Mouse (Mus musculus) neural tube, embryonic 14.5 days (tissue): ENCODE results near the gene Exoc3l2. TPM values are rescaled to one million over a fixed set of nuclear protein-coding genes. Genes with fewer than 3 reads are reported as not detected.

Experiments
- ATAC-seq: fragments of 200-750 bp; cut with Nextera tagmentation; 2 replicates; pipeline ENCODE4 v1.8.0; 2017; ENCODE audit warnings: low read depth, mild to moderate bottlenecking, moderate TSS enrichment, moderate library complexity
- H3K27ac ChIP-seq: fragments of 300-500 bp; sonication (generic); 2 replicates; pipeline ENCODE4 v1.5.1; 2014; ENCODE audit warnings: low read depth, mild to moderate bottlenecking, control low read depth, low read length, moderate library complexity, mixed read lengths
- H3K27me3 ChIP-seq: fragments of 300-500 bp; sonication (generic); 2 replicates; pipeline ENCODE4 v1.6.1; 2014; ENCODE audit warnings: low read length; ENCODE audit not compliant: control insufficient read depth, insufficient read depth
- H3K36me3 ChIP-seq: fragments of 300-500 bp; sonication (generic); 2 replicates; pipeline ENCODE4 v1.6.1; 2014; ENCODE audit warnings: low read length, mixed read lengths; ENCODE audit not compliant: control insufficient read depth, insufficient read depth
- H3K4me1 ChIP-seq: fragments of 300-500 bp; sonication (generic); 2 replicates; pipeline ENCODE4 v1.6.1; 2014; ENCODE audit warnings: low read length; ENCODE audit not compliant: control insufficient read depth, insufficient read depth
- H3K4me2 ChIP-seq: fragments of 300-500 bp; sonication (generic); 2 replicates; pipeline ENCODE4 v1.6.1; 2014; ENCODE audit warnings: mild to moderate bottlenecking, low read depth, low read length, control low read depth
- H3K4me3 ChIP-seq: fragments of 300-500 bp; sonication (generic); 2 replicates; pipeline ENCODE4 v1.5.1; 2014; ENCODE audit warnings: low read depth, low read length, control low read depth, mixed read lengths
- H3K9ac ChIP-seq: fragments of 300-500 bp; sonication (generic); replicated peaks from 2 replicates; pipeline ENCODE4 v1.6.1; 2014; ENCODE audit warnings: low read depth, mild to moderate bottlenecking, control low read depth, low read length, mixed read lengths
- H3K9me3 ChIP-seq: fragments of 300-500 bp; sonication (generic); 2 replicates; pipeline ENCODE4 v1.6.1; 2016; ENCODE audit warnings: low read length; ENCODE audit not compliant: control insufficient read depth
- WGBS: fragments of 180-500 bp; shearing (Covaris S2); extraction: QIAGEN DNeasy Blood & Tissue Kit; methylation state at CpG from one replicate; pipeline ENCODE4 v1.1.7; 2014; 5-methylcytosine and 5-hydroxymethylcytosine counted together
- polyA plus RNA-seq: library from polyadenylated mRNA; unstranded; fragments of >200 nt; fragmentation: Nextera tagmentation; extraction: Ambion mirVana; gene quantifications from 2 replicates; pipeline ENCODE4 v1.2.1, GENCODE M21; 2014

The Exoc3l2 gene
- polyA plus RNA-seq, 1 experiment from 2014 or later, result 0.71 TPM

GRCm38 (mm10) chr7:19534676-19535075 lies 71.5 kb downstream of the Exoc3l2 start:
- no peaks in the 10 kb centered on the region for H3K27me3 ChIP-seq
- 88% methylated on average over 10 of the region's 10 CpGs for WGBS
- H3K4me3 ChIP-seq, result no peak overlapping the region
- no peaks in the 10 kb centered on the region; the same call in 1 of the 2 replicates for H3K4me1 ChIP-seq
- H3K4me2 ChIP-seq, result no peak overlapping the region
- peaks cover 34% of the 10 kb centered on the region for H3K36me3 ChIP-seq
- no peaks in the 10 kb centered on the region for H3K9me3 ChIP-seq
- ATAC-seq, result no peak
- H3K27ac ChIP-seq, result no peak overlapping the region
- H3K9ac ChIP-seq, result no peak overlapping the region

GRCm38 (mm10) chr7:19540771-19541566 lies 77.8 kb downstream of the Exoc3l2 start:
- Histone ChIP-seq H3K27ac (no peak overlapping the region), H3K9ac (no peak overlapping the region), H3K4me3 (no peak overlapping the region), H3K27me3 (no peaks in the 10 kb centered on the region), H3K9me3 (no peaks in the 10 kb centered on the region), H3K4me2 (no peak overlapping the region), H3K36me3 (no peaks in the 10 kb centered on the region), H3K4me1 (peaks cover 16% of the 10 kb centered on the region)
- no peak for ATAC-seq
- WGBS, result 91% methylated on average over 2 of the region's 2 CpGs

GRCm38 (mm10) chr7:19541681-19542154 lies 78.6 kb downstream of the Exoc3l2 start:
- no peak overlapping the region for H3K9ac ChIP-seq
- 66% methylated on average over 7 of the region's 7 CpGs for WGBS
- H3K4me1 ChIP-seq, result peaks cover 18% of the 10 kb centered on the region
- H3K4me2 ChIP-seq, result no peak overlapping the region
- no peak overlapping the region for H3K4me3 ChIP-seq
- H3K36me3 ChIP-seq, result no peaks in the 10 kb centered on the region
- H3K27me3 ChIP-seq, result no peaks in the 10 kb centered on the region
- H3K9me3 ChIP-seq, result no peaks in the 10 kb centered on the region
- ATAC-seq, result peak; percentile 31; the same call in 1 of the 2 replicates
- no peak overlapping the region for H3K27ac ChIP-seq

- H3K4me1 ChIP-seq, result peaks cover 18% of the 10 kb centered on the region
- 56% methylated on average over 8 of the region's 8 CpGs for WGBS
These were observed 79.1 kb downstream of the Exoc3l2 start for GRCm38 (mm10) chr7:19542155-19542691.

GRCm38 (mm10) chr7:19543584-19543983 lies 80.5 kb downstream of the Exoc3l2 start:
- Histone ChIP-seq H3K4me2 (no peak overlapping the region), H3K4me1 (peaks cover 18% of the 10 kb centered on the region), H3K36me3 (no peaks in the 10 kb centered on the region), H3K9me3 (no peaks in the 10 kb centered on the region), H3K27ac (no peak overlapping the region), H3K9ac (no peak overlapping the region), H3K27me3 (no peaks in the 10 kb centered on the region), H3K4me3 (no peak overlapping the region)
- 62% methylated on average over 6 of the region's 6 CpGs for WGBS
- no peak for ATAC-seq

More at GRCm38 (mm10) chr7:19542155-19542691, 79.1 kb downstream of the Exoc3l2 start:
- Histone ChIP-seq H3K4me2 (no peak overlapping the region), H3K36me3 (no peaks in the 10 kb centered on the region), H3K9ac (no peak overlapping the region), H3K27me3 (no peaks in the 10 kb centered on the region), H3K9me3 (no peaks in the 10 kb centered on the region), H3K27ac (no peak overlapping the region), H3K4me3 (no peak overlapping the region)
- ATAC-seq, result peak; percentile 79

GRCm38 (mm10) chr7:19546007-19546406 lies 82.9 kb downstream of the Exoc3l2 start:
- Histone ChIP-seq H3K9me3 (no peaks in the 10 kb centered on the region), H3K4me1 (peaks cover 18% of the 10 kb centered on the region), H3K36me3 (no peaks in the 10 kb centered on the region), H3K27ac (no peak overlapping the region), H3K4me3 (no peak overlapping the region), H3K9ac (no peak overlapping the region), H3K27me3 (no peaks in the 10 kb centered on the region), H3K4me2 (no peak overlapping the region)
- no peak for ATAC-seq
- 71% methylated on average over 3 of the region's 3 CpGs for WGBS

Other genes starting within 250 kb of the Exoc3l2 start
- gene Opa3, start 235.0 kb upstream of the Exoc3l2 start, polyA plus RNA-seq, result 36.6 and 37.6 TPM in 2 replicates
- gene Vasp, start 191.5 kb upstream of the Exoc3l2 start, polyA plus RNA-seq, result 17.4 and 40.9 TPM in 2 replicates
- 0.66 and 0.75 TPM in 2 replicates for gene Ppm1n, start 183.3 kb upstream of the Exoc3l2 start, polyA plus RNA-seq
- 115 and 118 TPM in 2 replicates for gene Rtn2, start 180.7 kb upstream of the Exoc3l2 start, polyA plus RNA-seq
- gene Fosb, start 153.3 kb upstream of the Exoc3l2 start, polyA plus RNA-seq, result not detected in 2 replicates
- 90.4 and 98.9 TPM in 2 replicates for gene Ercc1, start 118.6 kb upstream of the Exoc3l2 start, polyA plus RNA-seq
- gene Cd3eap, start 103.8 kb upstream of the Exoc3l2 start, polyA plus RNA-seq, result 19.1 and 21.5 TPM in 2 replicates
- gene Ppp1r13l, start 103.6 kb upstream of the Exoc3l2 start, polyA plus RNA-seq, result 1.4 and 1.7 TPM in 2 replicates
- 11.4 TPM in 2 replicates for gene Ercc2, start 81.3 kb upstream of the Exoc3l2 start, polyA plus RNA-seq
- gene Klc3, start 59.2 kb upstream of the Exoc3l2 start, polyA plus RNA-seq, result 1.1 and 2.1 TPM in 2 replicates
- 0.63 and 2.0 TPM in 2 replicates for gene Ckm, start 58.6 kb upstream of the Exoc3l2 start, polyA plus RNA-seq
- gene Mark4, start 4.5 kb upstream of the Exoc3l2 start, polyA plus RNA-seq, result 17.0 and 19.2 TPM in 2 replicates
- 2.8 and 3.2 TPM in 2 replicates for gene Bloc1s3, start 45.0 kb downstream of the Exoc3l2 start, polyA plus RNA-seq
- 31.7 and 33.8 TPM in 2 replicates for gene Trappc6a, start 45.1 kb downstream of the Exoc3l2 start, polyA plus RNA-seq
- 0.52 and 1.2 TPM in 2 replicates for gene Nkpd1, start 54.5 kb downstream of the Exoc3l2 start, polyA plus RNA-seq
- gene Ppp1r37, start 99.7 kb downstream of the Exoc3l2 start, polyA plus RNA-seq, result 8.1 and 15.8 TPM in 2 replicates
- 0.13 and 0.27 TPM in 2 replicates for gene Zfp296, start 114.0 kb downstream of the Exoc3l2 start, polyA plus RNA-seq
- gene Gemin7, start 114.3 kb downstream of the Exoc3l2 start, polyA plus RNA-seq, result 150 and 153 TPM in 2 replicates
- gene Clasrp, start 141.2 kb downstream of the Exoc3l2 start, polyA plus RNA-seq, result 49.7 and 51.3 TPM in 2 replicates
- gene Relb, start 166.1 kb downstream of the Exoc3l2 start, polyA plus RNA-seq, result 6.6 and 7.3 TPM in 2 replicates
- 142 and 147 TPM in 2 replicates for gene Clptm1, start 201.7 kb downstream of the Exoc3l2 start, polyA plus RNA-seq
- 1.4 TPM in 2 replicates for gene Apoc2, start 214.6 kb downstream of the Exoc3l2 start, polyA plus RNA-seq
- gene Gm44805, start 218.1 kb downstream of the Exoc3l2 start, polyA plus RNA-seq, result not detected in 2 replicates
- 0.20 and 0.27 TPM in 2 replicates for gene Apoc4, start 218.1 kb downstream of the Exoc3l2 start, polyA plus RNA-seq
- gene Apoc1, start 229.3 kb downstream of the Exoc3l2 start, polyA plus RNA-seq, result 3.0 and 3.2 TPM in 2 replicates
- 310 and 558 TPM in 2 replicates for gene Apoe, start 235.9 kb downstream of the Exoc3l2 start, polyA plus RNA-seq